Mouse (Mus musculus) spleen, adult 2 months (tissue): ENCODE data around the gene Gm20388.

ENCODE experiments used
- CTCF ChIP-seq: fragments of 200-500 bp; IDR thresholded peaks from 2 replicates; pipeline ENCODE4 v1.5.1; 2011; ENCODE audit warnings: mild to moderate bottlenecking, inconsistent platforms; ENCODE audit not compliant: insufficient read depth, insufficient read length, insufficient replicate concordance; ENCODE audit errors: extremely low read depth
- POLR2A ChIP-seq: fragments of 200-500 bp; IDR thresholded peaks from 2 replicates; pipeline ENCODE4 v1.6.1; 2011; ENCODE audit warnings: low read depth, low read length, inconsistent platforms

- no peak for TF ChIP-seq CTCF
- no peak for TF ChIP-seq POLR2A
Measured at GRCm38 (mm10) chr8:123666832-123667231, 3756.2 kb downstream of the Gm20388 start.
